Mouse (Mus musculus) CD4-positive helper T cell, adult 2 months (primary cell): ENCODE results near the gene Rpl35a.
"Not testable (repeated sequence)": the region's sequence is repeated elsewhere in the genome, so short reads cannot be mapped to it uniquely, and the experiment has no call there.

Source experiments
- DNase-seq: peaks from one replicate; pipeline ENCODE4 v3.0.0-alpha.2; 2012; ENCODE audit warnings: low read depth, missing footprints, low spot score

The Rpl35a gene

DNA sequence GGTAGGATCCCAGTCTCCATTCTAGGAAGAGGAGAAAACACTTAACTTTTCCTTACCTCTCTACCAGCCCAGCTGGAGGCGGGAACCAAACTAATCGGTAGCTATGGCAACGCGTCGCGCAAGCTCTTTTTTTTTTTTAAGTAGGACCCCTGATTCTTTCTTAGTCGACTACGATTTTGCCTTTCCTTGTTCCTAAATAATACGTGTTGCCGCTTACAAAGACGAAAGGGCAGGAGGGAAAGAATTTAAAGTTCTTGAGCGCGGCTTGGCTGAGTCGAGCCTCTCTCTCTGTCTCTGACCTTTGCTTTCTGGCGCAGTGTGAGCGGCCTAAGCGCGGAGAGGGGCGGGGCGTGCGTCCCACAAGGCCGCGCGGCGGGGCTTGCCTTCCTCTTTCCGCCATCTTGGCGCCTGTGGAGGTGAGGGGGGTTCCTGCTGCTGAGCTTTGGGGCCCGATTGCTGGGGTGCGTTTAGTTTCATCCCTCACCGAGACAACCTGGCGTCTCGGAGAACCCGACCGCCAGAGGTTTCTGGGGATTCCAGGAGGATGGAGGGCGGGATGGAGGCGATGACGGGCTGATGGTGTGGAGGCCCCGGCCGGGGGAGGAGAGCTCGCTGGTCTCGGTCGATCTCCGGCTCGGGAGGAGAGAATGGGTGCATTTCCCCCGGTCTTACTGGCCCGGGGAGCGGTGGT, at the start of gene Rpl35a, which contains the start of gene Iqcg:
TSS of gene Rpl35a (plus strand) at position 359 of the 691 bp plus-strand sequence.
TSS of gene Iqcg (minus strand) at position 124 of the 691 bp plus-strand sequence.
- peak; percentile 92 for DNase-seq

DNA sequence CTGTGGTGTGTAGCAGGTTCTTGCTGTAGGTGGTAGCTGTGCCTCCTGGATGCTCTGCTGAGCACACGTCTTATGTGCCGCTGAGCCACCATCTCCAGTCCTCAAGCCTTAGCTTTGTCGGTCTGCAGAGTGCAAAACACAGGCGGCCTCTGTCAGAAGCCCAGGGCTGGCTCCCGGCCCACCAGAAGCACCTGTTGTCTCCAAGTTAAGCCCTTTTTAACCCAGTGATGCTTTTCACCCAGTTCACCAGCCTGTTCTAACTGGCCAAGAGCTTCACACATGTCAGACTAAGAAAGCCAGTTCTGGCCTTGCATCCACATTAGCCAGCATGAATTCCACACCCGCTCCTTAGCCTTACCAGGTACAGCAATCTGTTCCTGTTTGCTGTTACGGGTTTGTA, 49.4 kb upstream of the Rpl35a start:
- DNase-seq = no peak

DNA sequence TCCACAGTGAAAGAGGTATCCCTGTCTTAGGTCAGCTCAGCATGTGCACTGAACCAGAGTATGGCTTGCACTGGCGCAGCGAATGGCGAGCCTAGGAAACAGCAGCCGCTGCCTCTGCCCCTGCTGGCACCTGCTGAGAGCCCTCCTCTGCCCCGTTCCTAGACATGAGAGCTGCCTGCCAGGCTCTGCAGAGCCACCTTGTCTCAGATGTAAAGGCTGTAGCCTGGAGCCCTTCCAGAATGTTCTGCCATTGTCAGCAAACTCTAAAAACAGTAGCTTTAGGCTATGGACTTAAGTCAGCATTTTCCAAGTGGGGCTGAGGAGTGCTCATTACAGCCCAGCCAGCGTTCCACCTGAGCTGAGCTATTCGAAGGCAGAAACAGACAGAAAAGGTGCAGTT, 48.8 kb upstream of the Rpl35a start:
- no peak for DNase-seq

DNA sequence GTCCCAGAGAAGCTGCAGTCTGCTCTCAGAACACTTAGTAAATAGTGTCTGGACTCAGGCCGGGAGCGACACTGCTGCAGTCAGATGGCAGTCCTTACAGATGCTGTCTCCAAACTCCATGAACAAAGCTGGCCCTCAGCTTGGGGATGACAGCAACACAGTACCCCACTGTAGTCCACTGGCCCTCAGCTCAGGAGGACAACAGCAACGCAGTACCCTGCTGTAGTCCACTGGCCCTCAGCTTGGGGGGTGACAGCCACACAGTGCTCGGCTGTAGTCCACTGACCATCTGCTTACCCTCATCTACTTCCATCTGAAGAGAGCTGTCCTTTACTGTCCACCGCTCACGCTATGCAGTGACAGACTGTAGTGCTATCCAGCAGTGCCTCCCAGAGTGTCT, 46.1 kb upstream of the Rpl35a start:
- no peak for DNase-seq

DNA sequence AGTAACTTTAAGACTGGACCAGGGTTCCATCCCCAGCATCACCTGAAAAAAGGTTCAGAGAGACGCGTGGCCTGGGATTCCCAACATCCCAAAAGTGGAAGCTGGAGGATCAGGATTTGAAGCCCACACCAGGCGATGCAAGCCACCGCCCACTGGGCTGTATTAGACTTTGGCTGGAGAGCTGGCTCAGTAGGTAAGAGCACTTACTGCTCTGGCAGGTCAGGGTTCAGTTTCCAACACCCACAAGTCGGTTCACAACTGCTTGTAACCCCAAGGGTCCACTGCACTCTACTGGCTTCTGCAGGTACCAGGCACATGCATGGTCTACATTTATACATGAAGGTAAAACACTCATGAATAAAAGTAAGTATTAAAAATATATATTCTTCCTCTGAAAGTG, 42.5 kb upstream of the Rpl35a start:
- no peak for DNase-seq

DNA sequence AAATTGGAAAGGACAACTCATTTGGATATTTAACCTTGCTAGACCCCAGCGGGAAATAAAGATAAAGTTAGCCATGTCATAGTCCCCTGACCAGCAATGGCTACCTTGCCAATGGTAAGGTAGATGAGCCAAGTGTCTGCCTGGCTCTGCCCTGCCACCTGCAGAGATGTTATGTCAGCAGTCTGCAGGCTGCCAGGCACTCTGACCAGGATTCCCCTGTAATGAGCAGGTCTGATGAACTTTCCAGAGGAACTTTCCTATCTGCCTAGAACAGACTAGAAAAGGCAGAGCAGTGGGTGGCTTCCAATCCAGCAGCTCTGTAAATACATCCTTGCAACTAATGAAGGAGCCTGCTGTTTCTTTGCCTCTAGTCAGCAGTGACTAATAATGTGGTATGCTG, 41.3 kb upstream of the Rpl35a start:
- no peak for DNase-seq

DNA sequence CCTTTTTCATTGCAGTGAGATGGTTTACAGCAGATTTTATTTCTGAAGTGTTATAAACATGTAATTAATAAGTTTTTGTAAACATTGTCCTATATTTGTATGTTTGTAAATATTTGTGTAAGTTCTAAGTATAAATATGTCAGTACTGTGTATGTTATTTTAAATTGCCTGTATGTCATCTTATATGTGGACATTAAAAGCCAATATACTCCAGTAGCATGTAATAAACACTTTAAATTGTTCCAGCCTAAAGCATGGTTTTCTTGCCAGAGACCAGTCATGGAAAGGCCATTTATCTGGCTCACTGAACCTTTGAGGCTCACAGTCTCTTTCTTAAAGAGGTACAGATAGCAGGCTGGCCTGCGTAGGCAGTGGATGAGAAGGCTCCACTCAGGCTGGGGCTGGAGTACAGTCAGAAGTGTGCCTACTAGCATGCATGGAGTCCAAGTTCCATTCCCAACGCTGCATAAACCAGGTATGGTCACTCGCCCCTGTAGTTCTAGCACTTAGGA, 40.8 kb upstream of the Rpl35a start:
- no peak for DNase-seq

DNA sequence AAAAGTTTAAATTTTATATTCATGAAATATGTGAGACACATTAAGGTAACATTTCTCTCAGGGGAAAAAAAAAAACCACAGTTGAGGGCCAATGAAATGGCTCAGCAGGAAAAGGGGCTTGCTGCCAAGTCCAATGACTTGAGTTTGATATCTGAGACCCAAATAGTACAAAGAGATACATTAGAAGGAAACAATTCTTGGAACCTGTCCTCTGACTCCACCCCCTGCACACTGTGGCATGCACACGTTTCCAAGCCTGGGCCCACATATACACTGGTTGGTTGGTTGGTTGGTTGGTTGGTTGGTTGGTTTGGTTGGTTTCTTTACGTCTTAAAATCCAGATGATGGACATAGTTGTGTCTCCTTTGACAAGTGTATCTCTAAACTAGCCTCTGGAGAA, 40.3 kb upstream of the Rpl35a start:
- DNase-seq = no peak

DNA sequence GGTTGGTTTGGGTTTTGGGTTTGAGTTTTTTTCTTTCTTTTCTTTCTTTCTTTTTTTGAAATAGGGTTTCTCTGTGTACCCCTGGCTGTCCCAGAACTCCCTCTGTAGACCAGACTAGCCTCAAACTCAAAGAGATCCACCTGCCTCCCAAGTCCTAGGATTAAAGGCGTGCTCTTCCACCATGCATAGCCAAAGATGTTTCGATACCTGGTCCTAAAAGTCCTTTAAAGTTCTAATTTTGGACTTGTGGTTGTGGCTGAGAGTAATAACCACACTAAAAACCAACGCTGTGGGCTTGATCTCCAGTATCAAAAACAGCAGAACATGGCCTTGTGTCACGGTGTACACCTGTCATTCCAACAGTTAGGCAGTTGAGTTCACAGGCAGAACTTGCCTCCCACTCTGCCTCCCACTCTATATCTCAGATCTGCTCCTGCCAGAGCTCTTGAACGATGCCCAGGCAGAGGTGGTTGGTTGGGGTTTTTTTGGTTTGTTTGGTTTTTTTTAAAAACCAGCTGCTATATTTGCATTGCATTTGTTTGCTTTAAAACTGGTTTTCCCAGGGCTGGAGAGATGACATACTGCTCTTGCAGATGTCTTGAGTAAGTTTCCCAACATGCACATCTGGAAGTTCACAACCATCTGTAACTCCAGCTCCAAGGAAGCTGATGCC, 38.4 kb upstream of the Rpl35a start:
- no peak for DNase-seq

DNA sequence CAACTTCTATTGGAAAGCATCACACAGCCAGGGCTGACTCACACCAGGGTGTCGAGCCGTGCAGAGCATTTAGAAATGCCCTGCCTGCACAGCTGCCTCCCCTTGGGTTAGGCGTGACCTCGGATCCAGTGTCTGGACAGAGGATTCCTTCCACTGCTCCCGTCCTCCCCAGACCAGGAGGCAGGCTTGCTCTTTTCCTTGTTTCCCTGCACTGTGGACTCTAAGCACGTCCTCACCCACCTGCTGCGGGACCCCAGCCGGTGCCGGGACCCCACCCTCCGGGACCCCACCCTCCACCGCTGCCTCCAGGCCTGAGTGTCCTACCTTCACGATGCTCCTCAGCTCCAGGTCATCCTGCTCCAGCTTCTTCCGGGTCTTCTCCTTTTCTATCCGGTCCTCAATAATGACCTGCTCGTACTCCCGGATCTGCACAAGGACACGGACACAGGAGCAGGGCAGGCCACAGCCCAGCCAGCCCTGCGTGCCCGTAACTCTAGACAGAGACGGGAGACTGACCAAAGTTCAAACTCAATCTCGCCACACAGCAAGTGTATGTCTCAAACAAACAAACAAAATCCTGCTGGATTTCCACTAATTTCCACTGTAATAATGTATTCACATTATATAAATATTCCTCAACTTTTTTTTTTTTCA, 37.0 kb upstream of the Rpl35a start:
- no peak for DNase-seq

DNA sequence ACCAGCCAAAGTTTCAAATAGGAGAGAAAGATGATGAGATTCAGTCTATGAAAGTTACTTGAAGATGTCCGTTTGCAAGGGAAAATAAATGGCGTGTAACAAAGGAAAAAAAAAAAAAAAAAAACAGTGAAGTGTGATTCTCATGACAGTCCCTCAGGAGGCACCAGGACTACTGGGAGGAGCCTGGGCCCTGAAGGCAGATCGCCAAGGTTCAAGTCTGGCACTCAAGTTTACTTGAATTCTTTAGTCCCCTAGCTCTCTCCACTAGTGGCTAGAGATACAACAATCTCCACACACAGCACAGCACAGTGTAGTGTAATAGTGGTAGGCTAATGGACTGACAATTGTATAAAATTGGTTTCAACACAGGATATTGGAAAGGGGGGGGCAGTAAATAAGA, 34.9 kb upstream of the Rpl35a start:
- no peak for DNase-seq

DNA sequence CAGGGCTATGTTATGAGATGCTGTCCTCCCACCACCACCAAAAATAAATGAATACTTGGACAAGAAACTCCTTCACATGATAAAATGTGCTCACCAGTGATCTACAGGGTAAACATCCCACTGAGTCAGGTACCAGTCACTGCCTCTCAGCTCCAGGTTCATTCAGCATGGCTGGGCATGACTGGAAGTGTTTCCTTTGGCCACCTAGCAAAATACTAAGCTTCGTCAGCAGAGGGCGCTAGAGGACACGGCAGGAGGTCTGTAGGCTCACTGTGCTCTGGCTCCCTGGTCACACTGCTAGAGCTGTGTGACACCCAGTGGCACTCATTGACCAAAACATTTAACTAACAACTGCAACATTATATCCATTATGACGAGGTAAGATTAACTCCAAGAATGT, 32.5 kb upstream of the Rpl35a start:
- DNase-seq = peak; percentile 79

DNA sequence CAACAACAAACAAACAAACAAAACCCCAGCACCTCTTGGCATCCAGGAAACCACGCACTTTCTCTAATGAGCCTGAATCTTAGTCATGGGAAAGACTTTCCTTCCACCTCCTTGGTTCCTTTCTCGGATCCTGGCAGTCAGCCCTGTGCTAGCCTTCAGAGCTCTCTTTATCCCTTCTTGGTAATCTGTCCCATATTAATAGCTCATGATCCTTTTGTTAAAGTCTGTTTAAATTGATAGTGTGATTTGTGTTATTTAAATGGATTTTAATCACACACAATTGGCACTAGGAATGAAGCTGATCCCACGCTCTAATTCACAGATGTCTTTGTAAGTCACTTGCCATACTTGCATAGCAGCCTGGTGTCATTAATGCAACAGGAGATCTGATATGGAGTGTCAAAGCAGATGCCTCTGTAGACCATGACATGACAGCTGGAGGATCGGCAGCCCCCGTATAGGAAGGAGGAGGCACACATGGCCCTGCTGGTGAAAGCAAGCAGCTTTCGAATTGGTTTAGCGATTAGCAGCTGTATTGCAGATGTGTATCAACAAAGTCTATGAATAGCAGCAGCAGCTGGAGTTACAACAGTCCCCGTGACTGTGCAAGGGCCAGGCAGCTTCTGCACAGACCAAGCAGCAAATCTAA, 31.7 kb upstream of the Rpl35a start:
- no peak for DNase-seq

DNA sequence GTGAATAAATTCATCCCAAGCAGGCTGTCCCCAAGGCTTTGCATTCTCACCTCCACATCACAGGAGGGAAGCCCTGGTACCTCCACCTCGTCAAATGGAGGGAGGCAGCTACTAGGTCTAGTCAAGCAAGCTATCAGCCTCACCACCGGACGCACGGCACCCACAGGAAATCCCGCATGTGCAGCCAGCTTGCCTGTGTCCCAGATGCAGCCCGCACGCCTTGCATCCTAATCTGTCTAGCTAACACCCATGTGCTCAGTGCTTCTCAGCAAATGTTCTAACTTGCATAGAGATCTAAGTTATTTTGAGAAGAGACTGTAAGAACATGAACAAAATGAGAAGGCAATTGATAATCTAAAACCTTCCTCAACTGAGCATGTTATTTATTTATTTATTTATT, 29.9 kb upstream of the Rpl35a start:
- DNase-seq = peak; percentile 8

DNA sequence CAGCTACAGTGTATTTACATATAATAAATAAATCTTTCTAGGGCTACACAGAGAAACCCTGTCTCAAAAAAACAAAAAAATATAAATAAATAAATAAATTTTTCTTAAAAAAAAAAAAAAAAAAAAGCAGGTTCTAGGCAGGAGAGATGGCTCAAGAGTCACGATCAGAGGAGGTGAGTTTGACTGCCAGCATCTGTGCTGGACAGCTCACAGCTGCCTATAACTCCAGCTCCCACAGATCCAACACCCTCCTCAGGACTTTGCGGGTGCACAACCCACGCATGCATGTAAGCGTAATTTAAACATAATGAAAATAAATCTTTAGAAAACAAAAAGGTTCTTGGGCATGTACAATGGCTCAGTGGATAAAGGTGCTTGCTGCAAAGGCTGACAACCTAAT, 20.2 kb upstream of the Rpl35a start:
- DNase-seq = no peak

DNA sequence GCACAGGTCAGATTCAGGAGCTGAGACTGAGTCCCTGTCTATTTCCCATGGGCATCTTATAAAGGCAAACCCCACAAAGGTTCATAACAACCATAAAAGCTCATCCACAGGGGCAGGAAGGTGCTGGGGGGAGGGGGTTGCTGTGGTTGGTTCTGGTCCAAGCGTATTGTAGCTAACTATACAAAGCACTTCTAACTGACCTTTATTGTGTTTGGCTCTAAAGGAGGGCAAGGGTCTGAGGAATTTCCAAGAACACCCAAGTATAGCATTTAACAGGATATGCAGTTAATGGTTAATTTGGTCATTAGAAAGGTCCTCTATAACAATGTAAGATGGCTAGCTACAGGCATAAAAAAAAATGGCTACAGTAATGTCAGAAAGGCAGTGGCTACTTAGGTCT, 13.6 kb upstream of the Rpl35a start:
- no peak for DNase-seq

DNA sequence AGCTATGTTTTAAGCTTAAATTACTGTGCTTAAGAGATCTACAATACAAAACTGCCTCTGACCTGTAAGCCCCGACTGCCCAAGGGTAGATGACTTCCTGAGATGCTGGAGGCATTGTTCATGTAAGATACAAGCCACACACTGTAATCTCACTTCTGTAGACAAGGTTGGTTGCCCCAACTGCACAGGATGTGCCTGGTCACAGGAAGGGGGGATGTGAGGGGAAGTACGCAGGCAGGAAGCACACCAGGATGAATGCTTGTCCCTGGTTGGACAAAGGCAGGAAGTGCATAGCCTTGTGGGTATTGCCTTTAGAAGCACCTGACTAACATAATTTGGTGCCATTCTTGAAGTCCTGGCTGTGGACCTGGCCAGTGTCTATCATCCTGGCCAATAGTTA, 13.0 kb upstream of the Rpl35a start:
- peak; percentile 41 for DNase-seq

DNA sequence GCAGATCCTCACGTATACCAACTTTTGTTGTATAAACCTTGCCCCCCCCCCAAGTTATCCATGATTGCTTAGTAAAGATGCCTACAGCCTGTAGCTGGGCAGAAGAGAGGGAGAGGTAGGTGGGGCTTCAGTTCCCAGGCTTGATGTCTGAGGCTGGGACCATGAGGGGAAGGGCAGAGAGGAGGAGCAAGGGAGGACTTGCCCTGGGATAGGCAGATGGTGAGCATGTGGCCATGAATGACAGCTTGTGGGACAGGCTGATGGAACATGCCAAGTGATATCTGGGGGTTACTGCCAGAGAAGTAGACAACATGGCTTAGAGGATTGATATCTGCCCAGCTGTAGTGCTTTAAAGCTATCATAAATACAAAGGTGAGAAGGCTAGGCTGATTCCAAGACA, 8.2 kb upstream of the Rpl35a start:
- no peak for DNase-seq

DNA sequence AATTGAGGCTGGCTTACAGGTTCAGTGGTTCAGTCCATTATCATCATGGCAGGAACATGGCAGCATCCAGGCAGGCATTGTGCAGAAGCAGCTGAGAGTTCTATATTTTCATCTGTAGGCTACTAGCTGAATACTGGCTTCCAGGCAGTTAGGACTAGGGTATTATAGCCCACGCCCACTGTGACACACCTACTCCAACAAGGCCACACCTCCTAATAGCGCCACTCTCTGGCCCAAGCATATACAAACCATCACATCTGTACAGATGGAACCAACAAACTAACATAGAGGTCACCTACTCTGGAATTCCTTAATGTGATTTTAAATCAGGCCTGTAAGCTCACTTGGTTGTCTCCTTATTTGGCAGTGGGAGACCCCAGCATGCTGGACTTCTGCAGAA, 7.6 kb upstream of the Rpl35a start:
- DNase-seq = no peak

DNA sequence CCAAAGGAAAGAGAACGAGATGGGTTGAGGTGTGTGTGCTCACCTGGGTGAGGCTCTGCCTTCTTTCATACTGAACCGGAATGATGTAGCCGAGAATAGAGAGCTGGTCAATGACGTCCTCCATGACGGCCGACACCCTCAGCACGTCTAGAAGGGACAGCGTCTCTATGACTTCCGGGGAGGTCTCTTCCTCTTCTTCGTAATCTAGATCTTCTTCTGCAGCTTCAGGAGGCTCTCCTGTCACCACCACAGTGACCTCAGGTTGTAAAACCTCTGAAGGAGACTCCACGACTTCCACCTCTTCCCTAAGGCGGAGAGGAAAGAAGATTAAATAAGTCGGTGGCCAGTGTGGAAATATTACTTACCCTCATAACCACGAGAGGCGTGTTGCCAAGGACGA, 6.4 kb upstream of the Rpl35a start:
- no peak for DNase-seq

DNA sequence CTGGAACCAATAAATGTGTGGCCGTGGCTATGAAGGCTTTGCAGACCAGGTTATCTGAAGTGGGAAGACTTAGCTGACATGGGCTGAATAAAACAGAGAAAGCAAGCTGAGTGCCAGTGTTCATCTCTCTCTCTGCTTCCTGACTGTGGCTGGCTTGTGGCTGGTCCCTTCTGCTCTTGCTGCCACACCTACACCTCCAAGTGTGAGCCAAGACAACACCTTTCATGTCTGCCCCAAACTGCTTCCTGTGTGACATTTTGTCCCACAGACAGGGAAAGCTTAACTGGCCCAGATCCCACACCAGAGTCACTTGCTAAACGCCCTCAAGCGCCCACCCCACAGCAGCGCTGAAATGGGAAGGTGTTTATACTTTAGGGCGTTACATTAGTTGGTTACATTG, 3.1 kb upstream of the Rpl35a start:
- peak; percentile 57 for DNase-seq

DNA sequence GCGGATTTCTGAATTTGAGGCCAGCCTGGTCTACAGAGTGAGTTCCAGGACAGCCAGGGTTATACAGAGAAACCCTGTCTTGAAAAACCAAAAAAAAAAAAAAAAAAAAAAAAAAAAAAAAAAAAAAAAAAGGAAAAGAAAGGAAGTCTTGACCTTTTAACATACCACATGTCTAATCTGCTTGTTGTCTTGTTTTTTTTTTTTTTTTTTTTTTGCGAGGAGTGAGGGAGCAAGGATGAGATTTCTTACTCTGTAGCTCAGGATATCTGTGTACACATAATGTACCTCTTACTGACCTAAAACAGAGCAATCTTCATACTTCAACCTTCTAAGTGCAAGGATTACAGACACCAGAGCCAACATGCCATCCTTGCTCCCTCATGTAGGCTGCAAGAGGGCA, 1.3 kb upstream of the Rpl35a start:
- DNase-seq = not testable (repeated sequence)
